Mouse (Mus musculus): ENCODE measurements around the gene Spns1.
"Not testable (repeated sequence)": the region's sequence is repeated elsewhere in the genome, so short reads cannot be mapped to it uniquely, and the experiment has no call there.

The Spns1 gene

DNA sequence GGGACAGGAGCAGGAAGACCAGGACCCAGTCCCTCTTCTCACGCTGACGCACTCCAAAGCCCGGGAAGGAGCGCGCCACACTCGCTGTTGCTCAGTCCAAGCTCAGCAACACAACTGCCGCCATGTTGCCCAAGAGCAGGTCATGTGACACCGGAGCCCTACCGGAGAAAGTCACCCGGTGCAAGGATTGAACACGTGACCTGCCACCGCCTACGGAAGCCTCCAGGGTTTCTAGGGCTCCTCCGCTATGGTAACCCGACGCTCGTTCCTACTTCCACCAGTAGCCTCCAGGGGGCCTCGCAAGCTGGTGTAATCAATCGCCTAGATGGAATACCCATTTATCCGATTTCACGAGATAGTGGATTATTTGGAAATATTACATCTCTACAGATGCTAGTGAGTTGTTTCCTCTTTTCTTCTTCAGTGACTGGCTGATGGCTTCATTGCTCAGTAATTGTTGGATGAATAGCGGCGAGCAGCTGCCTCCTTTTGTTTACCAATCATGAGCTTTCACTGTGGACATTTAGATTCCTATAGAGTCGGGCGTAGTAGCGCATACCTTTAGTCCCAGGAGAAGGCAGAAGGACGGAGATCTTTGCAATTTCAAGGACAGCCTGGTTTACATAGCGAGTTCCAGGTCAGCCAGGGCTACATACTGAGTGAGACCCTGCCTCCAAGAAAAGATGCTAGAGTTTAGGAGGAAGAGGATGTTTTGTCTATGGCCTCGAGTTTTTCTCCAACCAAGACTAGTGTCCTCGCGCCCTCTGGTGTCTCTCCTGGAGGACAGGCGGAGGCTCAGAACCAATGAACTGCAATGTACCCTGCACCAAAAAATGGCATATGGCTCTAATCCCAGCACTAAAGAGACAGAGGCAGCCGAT lies at the start of gene Spns1:
TSS of gene Spns1 (minus strand) at position 173 of the 881 bp plus-strand sequence.
- DNase-seq (ENCODE audit: low spot score): peak; percentile 96

DNA sequence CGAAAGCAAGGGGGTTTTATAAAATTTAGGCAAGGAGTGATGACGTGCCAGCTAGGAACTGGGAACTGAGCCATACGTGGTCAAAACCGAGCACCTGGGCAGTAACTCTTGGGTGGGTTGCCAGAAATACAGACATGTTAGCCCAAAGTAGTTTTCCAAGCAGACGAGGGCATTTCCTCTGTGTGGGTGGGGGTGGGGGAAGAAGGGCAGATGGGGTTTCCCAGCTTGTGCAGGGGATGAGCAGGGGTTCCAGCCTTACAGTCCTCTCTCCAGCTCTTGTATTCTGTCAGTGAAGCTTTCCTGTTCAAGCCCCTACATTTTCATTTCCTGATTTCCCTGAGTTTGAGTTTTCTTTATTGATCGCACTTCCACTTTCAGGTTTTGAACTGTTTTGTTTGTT lies 46.9 kb upstream of the Spns1 start:
- DNase-seq (ENCODE audit: low spot score): no peak

GRCm38 (mm10) chr7:126421756-126422155 lies 44.5 kb upstream of the Spns1 start:
- no peak for DNase-seq (ENCODE audit: low spot score)

DNA sequence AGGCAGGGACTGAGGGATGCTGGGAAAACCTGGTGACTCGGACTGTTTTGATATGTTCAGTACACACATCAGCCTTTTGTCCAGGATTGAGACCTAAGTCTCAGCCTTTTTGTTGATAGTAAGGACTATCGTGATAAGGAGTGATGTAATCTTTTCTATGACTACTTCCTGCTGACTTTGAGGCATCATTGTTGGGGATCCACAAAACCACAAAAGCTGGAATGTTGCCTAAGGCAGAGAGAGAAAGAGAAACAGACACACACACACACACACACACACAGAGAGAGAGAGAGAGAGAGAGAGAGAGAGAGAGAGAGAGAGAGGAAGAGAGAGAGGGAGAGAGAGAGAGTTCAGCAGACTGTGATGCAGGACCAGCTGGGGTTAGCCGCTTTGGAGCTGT lies 41.2 kb upstream of the Spns1 start:
- no peak for DNase-seq (ENCODE audit: low spot score)

DNA sequence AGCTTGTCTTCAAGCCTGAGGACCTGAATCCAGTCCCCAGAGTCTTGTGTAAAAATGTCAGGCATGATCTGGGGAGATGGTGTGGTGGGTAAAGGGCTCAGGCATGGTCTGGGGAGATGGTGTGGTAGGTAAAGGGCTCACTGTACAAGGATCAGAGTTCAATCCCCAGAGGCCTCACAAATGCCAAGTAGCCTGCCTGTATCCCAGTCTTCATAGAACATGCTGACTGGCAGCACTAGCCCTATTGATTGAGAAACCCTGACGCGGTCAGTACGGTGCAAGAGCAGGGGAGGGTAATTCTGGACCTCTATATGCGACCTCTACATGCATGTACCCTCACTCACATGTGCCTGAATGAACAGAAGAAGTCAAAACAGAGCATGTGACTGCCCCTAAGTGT lies 40.4 kb upstream of the Spns1 start:
- DNase-seq (ENCODE audit: low spot score): no peak

DNA sequence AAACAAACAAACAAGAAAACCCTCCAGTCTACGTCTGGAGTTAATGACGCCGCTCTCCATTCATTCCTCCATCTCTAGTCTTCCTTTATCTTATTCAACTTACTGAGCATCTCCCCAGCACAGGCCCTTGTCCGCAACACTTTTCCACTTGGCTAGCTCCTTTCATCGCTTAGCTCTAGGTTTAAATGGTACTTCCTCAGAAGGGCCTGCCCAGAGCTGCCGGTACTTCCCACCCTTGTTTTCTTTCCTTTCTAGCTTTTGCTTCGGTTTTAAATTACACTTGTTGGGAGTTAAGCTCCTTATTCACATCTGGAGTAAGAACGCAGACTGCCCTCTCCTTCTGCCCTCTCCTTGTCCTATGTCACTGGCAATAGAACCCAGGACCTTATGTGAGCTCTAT lies 39.8 kb upstream of the Spns1 start:
- DNase-seq (ENCODE audit: low spot score): no peak

DNA sequence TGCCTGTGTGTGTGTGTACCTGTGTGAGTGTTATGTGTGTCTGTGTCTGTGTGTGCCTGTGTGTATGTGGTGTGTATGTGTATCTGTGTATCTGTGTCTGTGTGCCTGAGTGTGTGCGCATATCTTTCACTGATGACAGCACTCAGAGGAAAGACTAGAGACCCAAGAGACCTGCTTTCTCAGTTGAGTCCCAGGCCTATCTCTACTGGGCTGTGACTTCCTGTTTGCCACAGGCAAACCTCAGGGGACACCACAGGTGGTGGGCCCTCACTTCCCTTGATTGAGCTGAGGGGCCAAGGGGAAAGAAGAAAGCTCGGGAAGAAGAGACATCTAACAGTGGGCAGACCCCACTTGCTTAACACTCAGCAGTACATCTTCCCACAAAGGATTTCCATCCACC lies 39.4 kb upstream of the Spns1 start:
- DNase-seq (ENCODE audit: low spot score): no peak

- no peak for DNase-seq (ENCODE audit: low spot score)
Observed at GRCm38 (mm10) chr7:126414725-126415124, 37.5 kb upstream of the Spns1 start, which contains the start of gene Cd19. Gene Cd19, minus strand, starts transcription at chr7:126414889.

DNA sequence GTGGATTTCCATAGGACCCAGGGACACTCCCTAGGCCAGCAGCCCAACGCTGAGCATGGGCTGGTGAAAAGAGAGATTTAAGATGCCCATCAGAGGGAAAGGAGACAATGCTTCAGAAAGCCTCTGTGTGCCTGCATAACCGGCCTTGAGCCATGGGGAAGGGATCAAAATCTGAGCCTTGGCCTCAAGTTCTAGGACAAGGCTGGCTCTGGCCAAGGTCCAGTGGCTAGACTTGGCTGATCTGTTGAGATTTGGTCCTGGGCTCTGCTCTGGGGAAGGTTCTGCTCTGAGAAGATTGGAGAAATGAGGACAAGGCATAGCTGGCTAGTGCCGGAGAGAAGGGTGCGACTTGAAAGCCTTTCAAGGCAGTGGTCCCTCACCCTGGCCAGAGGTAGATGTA lies 33.8 kb upstream of the Spns1 start:
- no peak for DNase-seq (ENCODE audit: low spot score)

- DNase-seq (ENCODE audit: low spot score): no peak
Observed at GRCm38 (mm10) chr7:126408686-126409085, 31.4 kb upstream of the Spns1 start.

DNA sequence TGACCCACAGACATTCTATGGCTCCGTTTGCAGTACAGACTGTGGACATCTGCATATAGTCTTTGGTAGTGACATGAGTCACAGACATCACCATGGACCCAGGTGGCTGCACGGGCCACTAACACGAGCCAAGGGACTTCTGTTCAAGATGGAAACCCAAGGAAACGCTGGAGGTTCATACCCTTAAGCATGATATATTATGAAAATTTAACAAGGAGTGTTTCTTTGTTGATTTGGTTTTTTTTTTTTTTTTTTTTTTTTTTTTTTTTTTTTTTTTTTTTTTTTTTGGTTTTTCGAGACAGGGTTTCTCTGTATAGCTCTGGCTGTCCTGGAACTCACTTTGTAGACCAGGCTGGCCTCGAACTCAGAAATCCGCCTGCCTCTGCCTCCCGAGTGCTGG lies 25.3 kb upstream of the Spns1 start:
- DNase-seq (ENCODE audit: low spot score): not testable (repeated sequence)

- DNase-seq (ENCODE audit: low spot score): peak; percentile 80
Observed at GRCm38 (mm10) chr7:126399548-126399947, 22.3 kb upstream of the Spns1 start.

- no peak for DNase-seq (ENCODE audit: low spot score)
Observed at GRCm38 (mm10) chr7:126397822-126398221, 20.6 kb upstream of the Spns1 start.

DNA sequence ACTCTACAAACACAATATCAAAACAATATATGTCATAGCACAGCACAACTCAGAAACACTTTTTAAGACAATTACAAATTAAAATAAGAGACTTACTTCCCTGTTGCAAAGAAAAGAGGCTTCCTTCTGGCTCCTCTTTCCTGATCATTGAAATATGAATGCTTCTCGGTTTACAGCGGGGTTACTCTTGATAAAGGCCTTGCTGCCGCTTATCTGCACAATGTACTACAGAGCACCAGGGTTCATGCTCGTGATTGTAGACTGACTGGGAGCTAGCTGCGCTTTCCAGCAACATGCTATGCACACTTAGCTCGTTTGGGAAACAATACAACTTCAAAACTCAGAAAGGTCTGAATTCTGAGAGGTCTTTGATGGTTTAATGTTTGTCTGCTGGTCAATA lies 20.0 kb upstream of the Spns1 start:
- DNase-seq (ENCODE audit: low spot score): peak; percentile 49

- peak; percentile 100 for DNase-seq (ENCODE audit: low spot score)
Observed at GRCm38 (mm10) chr7:126396298-126397119, 19.3 kb upstream of the Spns1 start, which contains the start of gene Nfatc2ip. Gene Nfatc2ip, minus strand, starts transcription at chr7:126396737.

- DNase-seq (ENCODE audit: low spot score): not testable (repeated sequence)
Observed at GRCm38 (mm10) chr7:126392086-126392884, 15.0 kb upstream of the Spns1 start.

- no peak for DNase-seq (ENCODE audit: low spot score)
Observed at GRCm38 (mm10) chr7:126388185-126388584, 10.9 kb upstream of the Spns1 start.

GRCm38 (mm10) chr7:126383565-126383964 lies 6.3 kb upstream of the Spns1 start:
- no peak for DNase-seq (ENCODE audit: low spot score)

DNA sequence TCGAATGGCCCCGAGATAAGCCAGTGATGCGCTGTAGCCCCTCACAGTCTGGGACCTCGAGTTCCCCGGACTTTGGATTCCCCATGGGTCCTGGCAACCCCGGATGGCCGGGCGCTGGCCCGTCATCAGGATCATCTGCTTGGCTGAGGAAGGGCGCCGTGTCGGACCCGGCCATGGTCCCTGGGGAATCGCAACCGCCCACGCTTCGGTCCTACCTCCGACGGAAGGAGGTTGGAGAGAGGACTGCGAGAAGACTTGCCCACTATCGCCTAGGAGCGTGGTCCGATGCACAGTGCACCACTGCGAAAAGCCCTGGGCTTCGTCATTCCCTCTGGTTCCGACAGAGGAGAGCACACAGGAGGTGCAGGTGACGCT lies 360 bp downstream of the Spns1 start:
- DNase-seq (ENCODE audit: low spot score): no peak

DNA sequence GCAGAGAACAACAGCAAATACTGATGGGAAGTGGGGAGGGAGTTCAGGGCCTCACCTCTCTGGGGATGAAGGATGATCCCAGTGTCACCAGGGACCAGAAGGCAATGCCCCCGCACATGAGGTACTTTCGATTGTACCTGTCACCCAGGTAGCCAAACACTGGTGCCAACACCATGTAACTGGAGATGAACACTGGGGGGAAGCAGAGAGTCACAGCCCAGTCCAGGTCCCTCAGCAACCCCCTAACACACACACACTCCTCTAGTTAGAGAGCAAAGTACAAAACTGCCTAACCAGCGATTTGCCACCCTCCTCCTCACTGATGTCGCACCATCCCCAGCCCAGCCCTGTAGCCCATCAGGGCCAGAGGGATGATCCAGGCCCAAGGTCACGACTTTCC lies 2.2 kb downstream of the Spns1 start:
- DNase-seq (ENCODE audit: low spot score): no peak

DNA sequence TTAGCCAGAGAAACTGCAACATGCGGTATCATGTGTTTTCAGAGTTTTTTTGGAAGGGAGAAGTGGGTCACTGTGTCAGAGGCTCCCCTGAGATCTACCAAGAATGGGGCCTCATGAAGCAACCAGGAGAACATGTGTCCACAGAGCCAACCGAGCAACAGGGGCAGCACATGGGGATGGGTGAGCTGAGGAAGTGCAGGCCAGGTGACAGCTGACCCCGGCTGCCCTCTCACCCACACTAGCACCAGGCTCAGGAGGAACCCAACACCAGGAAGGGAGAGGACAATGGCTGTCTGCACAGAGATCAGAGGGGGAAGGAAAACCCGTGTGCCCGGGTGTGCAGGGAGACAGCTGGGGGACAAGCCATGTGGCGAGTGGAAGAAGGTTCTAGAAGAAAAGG lies 2.7 kb downstream of the Spns1 start:
- DNase-seq (ENCODE audit: low spot score): no peak

DNA sequence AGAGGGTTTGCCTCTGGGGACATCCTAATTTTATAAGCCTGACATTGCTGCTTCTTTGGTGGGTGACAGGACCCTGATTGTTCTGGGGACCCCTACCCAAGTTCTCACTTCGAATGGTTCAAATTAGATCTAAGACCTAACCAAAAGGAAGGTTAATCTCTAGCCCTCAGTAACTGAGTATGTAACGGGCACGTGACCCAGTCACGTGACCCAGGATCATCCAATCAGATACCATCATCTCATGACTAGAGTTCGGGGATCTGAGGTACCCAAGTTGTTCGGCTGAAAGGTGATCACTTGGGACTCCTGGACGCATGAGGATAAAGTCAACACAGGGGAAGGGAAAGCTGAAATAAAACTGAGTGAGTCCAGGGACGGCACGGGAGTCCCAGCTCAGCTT lies 4.2 kb downstream of the Spns1 start:
- DNase-seq (ENCODE audit: low spot score): no peak
